Mouse (Mus musculus) c-Kit-positive CD71-positive TER-119-positive erythroid progenitor cells, embryonic 14.5 days (primary cell): ENCODE measurements around the gene Ltb4r2.

Experiments
- DNase-seq: peaks from one replicate; pipeline ENCODE4 v3.0.0-alpha.2; 2013; ENCODE audit warnings: low spot score

Gene Ltb4r2

GRCm38 (mm10) chr14:55737086-55737687 is 24.0 kb upstream of the Ltb4r2 start:
- DNase-seq: no peak

- DNase-seq: peak; percentile 82
Observed at GRCm38 (mm10) chr14:55743711-55744110, 17.5 kb upstream of the Ltb4r2 start.

GRCm38 (mm10) chr14:55745180-55745860 is 15.9 kb upstream of the Ltb4r2 start, which contains the start of the genes Dhrs1 and Nop9:
Gene Dhrs1, minus strand, starts transcription at chr14:55745690.
Gene Nop9, plus strand, starts transcription at chr14:55745693.
- peak; percentile 78 for DNase-seq

- no peak for DNase-seq
Observed at GRCm38 (mm10) chr14:55745861-55746237, 15.4 kb upstream of the Ltb4r2 start.

GRCm38 (mm10) chr14:55747051-55747847 is 14.0 kb upstream of the Ltb4r2 start:
- no peak for DNase-seq

- no peak for DNase-seq
Observed at GRCm38 (mm10) chr14:55757566-55757965, 3.7 kb upstream of the Ltb4r2 start.

- DNase-seq: peak; percentile 56
Observed at GRCm38 (mm10) chr14:55758363-55758784, 2.9 kb upstream of the Ltb4r2 start, which contains the start of gene Cideb. Gene Cideb, minus strand, starts transcription at chr14:55758458.

GRCm38 (mm10) chr14:55760156-55760555 is 1.1 kb upstream of the Ltb4r2 start:
- peak; percentile 62 for DNase-seq

GRCm38 (mm10) chr14:55762001-55762821 is 983 bp downstream of the Ltb4r2 start:
- DNase-seq: no peak

GRCm38 (mm10) chr14:55763166-55763565 is 1.9 kb downstream of the Ltb4r2 start:
- no peak for DNase-seq

GRCm38 (mm10) chr14:55765696-55766095 is 4.5 kb downstream of the Ltb4r2 start, which contains the start of gene Ltb4r1:
Gene Ltb4r1, plus strand, starts transcription at chr14:55765962.
- DNase-seq: no peak

GRCm38 (mm10) chr14:55767519-55768414 is 6.5 kb downstream of the Ltb4r2 start:
- no peak for DNase-seq

- no peak for DNase-seq
Observed at GRCm38 (mm10) chr14:55768555-55768954, 7.3 kb downstream of the Ltb4r2 start.

- peak; percentile 43 for DNase-seq
Observed at GRCm38 (mm10) chr14:55769087-55769703, 8.0 kb downstream of the Ltb4r2 start.

- DNase-seq: no peak
Observed at GRCm38 (mm10) chr14:55776711-55777110, 15.5 kb downstream of the Ltb4r2 start.

- no peak for DNase-seq
Observed at GRCm38 (mm10) chr14:55777176-55777575, 15.9 kb downstream of the Ltb4r2 start.

- no peak for DNase-seq
Observed at GRCm38 (mm10) chr14:55777806-55778205, 16.6 kb downstream of the Ltb4r2 start.

- DNase-seq: no peak
Observed at GRCm38 (mm10) chr14:55778686-55779085, 17.5 kb downstream of the Ltb4r2 start.

- no peak for DNase-seq
Observed at GRCm38 (mm10) chr14:55779656-55780055, 18.4 kb downstream of the Ltb4r2 start.

GRCm38 (mm10) chr14:55780736-55781135 is 19.5 kb downstream of the Ltb4r2 start:
- DNase-seq: no peak
